Mouse (Mus musculus): ENCODE measurements at regions not wholly inside any gene's neighbourhood (a gene's known extent, or its start where the extent isn't known, plus 50 kb on each side); places are given as distances from the start of the nearest gene placed in this dataset.

- TF ChIP-seq CTCF (IDR thresholded peaks at IDR 0.05; ENCODE audit: low read depth, low read length) (no peak), POLR2A (IDR thresholded peaks at IDR 0.05; ENCODE audit: insufficient read depth, low read length) (no peak)
Observed at GRCm38 (mm10) chr3:151192092-151192491, 245.6 kb upstream of the Adgrl4 start.
